Mouse (Mus musculus) CH12.LX (cell line): ENCODE data around the gene Rbm19.

Experiments
- BHLHE40 ChIP-seq: IDR thresholded peaks from 2 replicates; pipeline ENCODE4 v1.6.1; 2011; ENCODE audit warnings: mild to moderate bottlenecking, low read depth, low read length, improper control_type of control experiment
- CHD2 ChIP-seq: IDR thresholded peaks from 2 replicates; pipeline ENCODE4 v1.6.1; 2011; ENCODE audit warnings: low read length, improper control_type of control experiment
- CTCF ChIP-seq, 2 experiments: IDR thresholded peaks in 1 of 2; conservative IDR thresholded peaks in 1 of 2; 2 replicates each; pipeline ENCODE4 v1.5.1; 2011 to 2012; ENCODE audit warnings: low read depth in 2 of 2, low read length in 2 of 2, improper control_type of control experiment in 1 of 2, inconsistent platforms in 1 of 2, mild to moderate bottlenecking in 1 of 2, moderate library complexity in 1 of 2
- ETS1 ChIP-seq: conservative IDR thresholded peaks from 2 replicates; pipeline ENCODE4 v1.6.1; 2012; ENCODE audit warnings: low read depth, mild to moderate bottlenecking, inconsistent platforms, low read length, improper control_type of control experiment, moderate library complexity
- POLR2A ChIP-seq: IDR thresholded peaks from 2 replicates; pipeline ENCODE4 v1.6.1; 2011; ENCODE audit warnings: low read depth, mild to moderate bottlenecking, improper control_type of control experiment, low read length
- TCF12 ChIP-seq: IDR thresholded peaks from 2 replicates; pipeline ENCODE4 v1.6.1; 2014; ENCODE audit warnings: low read depth, mild to moderate bottlenecking, inconsistent platforms, low read length, improper control_type of control experiment
- UBTF ChIP-seq: IDR thresholded peaks from 2 replicates; pipeline ENCODE4 v1.6.1; 2012; ENCODE audit warnings: low read depth, mild to moderate bottlenecking, inconsistent platforms, low read length, improper control_type of control experiment, moderate library complexity
- ZMIZ1 ChIP-seq: IDR thresholded peaks from 2 replicates; pipeline ENCODE4 v1.6.1; 2012; ENCODE audit warnings: low read depth, mild to moderate bottlenecking, inconsistent platforms, low read length, improper control_type of control experiment

GRCm38 (mm10) chr5:120131600-120131999, 15.3 kb downstream of the Rbm19 start:
- no peak for TF ChIP-seq ZMIZ1
- peak; percentile 62 to 64 for TF ChIP-seq CTCF (conservative IDR thresholded peaks at IDR 0.05 in 1 of 2, IDR thresholded peaks at IDR 0.05 in 1 of 2; ENCODE audit: low read depth in 2 of 2, low read length in 2 of 2)
- TF ChIP-seq UBTF = no peak
- TF ChIP-seq POLR2A = no peak
- TF ChIP-seq ETS1 = no peak
- TF ChIP-seq TCF12 = no peak
- TF ChIP-seq BHLHE40 = no peak
- no peak for TF ChIP-seq CHD2
